Mouse (Mus musculus): ENCODE data around the gene Zbtb18. TPM values are rescaled to one million over a fixed set of nuclear protein-coding genes. Genes with fewer than 3 reads are reported as not detected.

The Zbtb18 gene
- polyA plus RNA-seq, 1 experiment from 2014 or later = 1.9 TPM

- no peak overlapping the region for H3K27ac ChIP-seq
- H3K36me3 ChIP-seq = no peaks in the 10 kb centered on the region
- H3K4me3 ChIP-seq = no peak overlapping the region
- ATAC-seq (replicated peaks; ENCODE audit: insufficient number of reproducible peaks, insufficient read depth, low FRiP score, low read depth) = no peak
- no peak overlapping the region for H3K4me2 ChIP-seq
- H3K9ac ChIP-seq = no peak overlapping the region
- no peaks in the 10 kb centered on the region for H3K27me3 ChIP-seq
- H3K9me3 ChIP-seq (replicated peaks) = no peaks in the 10 kb centered on the region
- 76% methylated on average over 18 of the region's 18 CpGs for WGBS
- H3K4me1 ChIP-seq (replicated peaks) = no peaks in the 10 kb centered on the region
Measured at GRCm38 (mm10) chr1:177458456-177459389, 16.6 kb downstream of the Zbtb18 start.

- no peak for ATAC-seq (replicated peaks; ENCODE audit: insufficient number of reproducible peaks, insufficient read depth, low FRiP score, low read depth)
- no peaks in the 10 kb centered on the region for H3K27me3 ChIP-seq
- 38% methylated on average over 2 of the region's 2 CpGs for WGBS
- H3K4me2 ChIP-seq = no peak overlapping the region
- H3K9me3 ChIP-seq (replicated peaks) = no peaks in the 10 kb centered on the region
- no peaks in the 10 kb centered on the region for H3K4me1 ChIP-seq (replicated peaks)
- no peaks in the 10 kb centered on the region for H3K36me3 ChIP-seq
- H3K9ac ChIP-seq = no peak overlapping the region
- no peak overlapping the region for H3K27ac ChIP-seq
- H3K4me3 ChIP-seq = no peak overlapping the region
Measured at GRCm38 (mm10) chr1:177459536-177459935, 17.4 kb downstream of the Zbtb18 start.

GRCm38 (mm10) chr1:177467150-177467549 is 25.0 kb downstream of the Zbtb18 start:
- Histone ChIP-seq H3K9ac (no peak overlapping the region), H3K27me3 (no peaks in the 10 kb centered on the region), H3K9me3 (replicated peaks) (no peaks in the 10 kb centered on the region), H3K4me3 (no peak overlapping the region), H3K4me2 (no peak overlapping the region), H3K27ac (no peak overlapping the region), H3K4me1 (replicated peaks) (no peaks in the 10 kb centered on the region), H3K36me3 (no peaks in the 10 kb centered on the region)
- 64% methylated on average over 8 of the region's 8 CpGs for WGBS
- ATAC-seq (replicated peaks; ENCODE audit: insufficient number of reproducible peaks, insufficient read depth, low FRiP score, low read depth) = no peak

GRCm38 (mm10) chr1:177468436-177468835 is 26.3 kb downstream of the Zbtb18 start:
- 69% methylated on average over 5 of the region's 5 CpGs for WGBS
- no peak for ATAC-seq (replicated peaks; ENCODE audit: insufficient number of reproducible peaks, insufficient read depth, low FRiP score, low read depth)

GRCm38 (mm10) chr1:177470091-177470490 is 27.9 kb downstream of the Zbtb18 start:
- Histone ChIP-seq H3K4me2 (peak overlapping the region; percentile 10; the same call in 1 of the 2 replicates), H3K36me3 (no peaks in the 10 kb centered on the region), H3K4me3 (no peak overlapping the region), H3K9ac (no peak overlapping the region), H3K9me3 (replicated peaks) (no peaks in the 10 kb centered on the region), H3K27ac (no peak overlapping the region), H3K27me3 (no peaks in the 10 kb centered on the region), H3K4me1 (replicated peaks) (no peaks in the 10 kb centered on the region)
- WGBS = 49% methylated on average over 4 of the region's 4 CpGs
- ATAC-seq (replicated peaks; ENCODE audit: insufficient number of reproducible peaks, insufficient read depth, low FRiP score, low read depth) = 0 out of 2 replicates have a peak, but pooled peaks have one; percentile 43

More at GRCm38 (mm10) chr1:177468436-177468835, 26.3 kb downstream of the Zbtb18 start:
- Histone ChIP-seq H3K4me3 (no peak overlapping the region), H3K4me1 (replicated peaks) (no peaks in the 10 kb centered on the region), H3K27ac (no peak overlapping the region), H3K4me2 (no peak overlapping the region), H3K9me3 (replicated peaks) (no peaks in the 10 kb centered on the region), H3K9ac (no peak overlapping the region), H3K36me3 (no peaks in the 10 kb centered on the region), H3K27me3 (no peaks in the 10 kb centered on the region)

- no peaks in the 10 kb centered on the region for H3K27me3 ChIP-seq
- H3K9ac ChIP-seq = no peak overlapping the region
- H3K4me3 ChIP-seq = no peak overlapping the region
- H3K27ac ChIP-seq = no peak overlapping the region
- H3K4me1 ChIP-seq (replicated peaks) = no peaks in the 10 kb centered on the region
- no peak overlapping the region for H3K4me2 ChIP-seq
- no peaks in the 10 kb centered on the region for H3K36me3 ChIP-seq
- H3K9me3 ChIP-seq (replicated peaks) = no peaks in the 10 kb centered on the region
- no peak for ATAC-seq (replicated peaks; ENCODE audit: insufficient number of reproducible peaks, insufficient read depth, low FRiP score, low read depth)
- WGBS = 28% methylated on average over 2 of the region's 2 CpGs
Measured at GRCm38 (mm10) chr1:177470951-177471350, 28.8 kb downstream of the Zbtb18 start.

- no peak for ATAC-seq (replicated peaks; ENCODE audit: insufficient number of reproducible peaks, insufficient read depth, low FRiP score, low read depth)
Measured at GRCm38 (mm10) chr1:177475542-177476197, 33.5 kb downstream of the Zbtb18 start.

GRCm38 (mm10) chr1:177478578-177478977 is 36.4 kb downstream of the Zbtb18 start:
- no peak for ATAC-seq (replicated peaks; ENCODE audit: insufficient number of reproducible peaks, insufficient read depth, low FRiP score, low read depth)
- Histone ChIP-seq H3K27me3 (no peaks in the 10 kb centered on the region), H3K27ac (no peak overlapping the region), H3K9ac (no peak overlapping the region), H3K9me3 (replicated peaks) (no peaks in the 10 kb centered on the region), H3K4me3 (no peak overlapping the region), H3K4me1 (replicated peaks) (peaks cover 8% of the 10 kb centered on the region), H3K36me3 (no peaks in the 10 kb centered on the region), H3K4me2 (no peak overlapping the region)
- 60% methylated on average over 2 of the region's 2 CpGs for WGBS

More at GRCm38 (mm10) chr1:177475542-177476197, 33.5 kb downstream of the Zbtb18 start:
- Histone ChIP-seq H3K27me3 (no peaks in the 10 kb centered on the region), H3K36me3 (no peaks in the 10 kb centered on the region), H3K4me1 (replicated peaks) (peaks cover 8% of the 10 kb centered on the region), H3K27ac (no peak overlapping the region), H3K4me2 (no peak overlapping the region), H3K4me3 (no peak overlapping the region), H3K9me3 (replicated peaks) (no peaks in the 10 kb centered on the region), H3K9ac (no peak overlapping the region)
- WGBS = 76% methylated on average over 13 of the region's 13 CpGs

- peak; percentile 50 for ATAC-seq (replicated peaks; ENCODE audit: insufficient number of reproducible peaks, insufficient read depth, low FRiP score, low read depth)
- peak overlapping the region; percentile 18 for H3K4me2 ChIP-seq
- H3K4me1 ChIP-seq (replicated peaks) = peaks cover 8% of the 10 kb centered on the region
- H3K36me3 ChIP-seq = no peaks in the 10 kb centered on the region
- H3K27ac ChIP-seq = no peak overlapping the region
- H3K9me3 ChIP-seq (replicated peaks) = no peaks in the 10 kb centered on the region
- WGBS = 29% methylated on average over 10 of the region's 10 CpGs
- H3K4me3 ChIP-seq = no peak overlapping the region
- H3K9ac ChIP-seq = no peak overlapping the region
- no peaks in the 10 kb centered on the region for H3K27me3 ChIP-seq
Measured at GRCm38 (mm10) chr1:177479356-177480004, 37.3 kb downstream of the Zbtb18 start.

- no peaks in the 10 kb centered on the region for H3K9me3 ChIP-seq (replicated peaks)
- WGBS = 85% methylated on average over 2 of the region's 2 CpGs
- no peaks in the 10 kb centered on the region for H3K36me3 ChIP-seq
Measured at GRCm38 (mm10) chr1:177483612-177484011, 41.5 kb downstream of the Zbtb18 start.

GRCm38 (mm10) chr1:177484280-177484679 is 42.1 kb downstream of the Zbtb18 start:
- Histone ChIP-seq H3K9ac (no peak overlapping the region), H3K4me1 (replicated peaks) (peaks cover 3% of the 10 kb centered on the region), H3K9me3 (replicated peaks) (no peaks in the 10 kb centered on the region), H3K27me3 (no peaks in the 10 kb centered on the region), H3K27ac (no peak overlapping the region), H3K36me3 (no peaks in the 10 kb centered on the region), H3K4me3 (no peak overlapping the region), H3K4me2 (no peak overlapping the region)
- 74% methylated on average over 7 of the region's 7 CpGs for WGBS
- ATAC-seq (replicated peaks; ENCODE audit: insufficient number of reproducible peaks, insufficient read depth, low FRiP score, low read depth) = no peak

More at GRCm38 (mm10) chr1:177483612-177484011, 41.5 kb downstream of the Zbtb18 start:
- Histone ChIP-seq H3K9ac (no peak overlapping the region), H3K4me2 (no peak overlapping the region), H3K27ac (no peak overlapping the region), H3K27me3 (no peaks in the 10 kb centered on the region), H3K4me3 (no peak overlapping the region), H3K4me1 (replicated peaks) (peaks cover 8% of the 10 kb centered on the region)
- ATAC-seq (replicated peaks; ENCODE audit: insufficient number of reproducible peaks, insufficient read depth, low FRiP score, low read depth) = no peak
